Mouse (Mus musculus) liver, embryonic 14.5 days (tissue): Measurements from ENCODE around the gene Mex3a. TPM values are rescaled to one million over a fixed set of nuclear protein-coding genes. Genes with fewer than 3 reads are reported as not detected.

ENCODE experiments used
- ATAC-seq: fragments of 200-750 bp; cut with Nextera tagmentation; 2 replicates; pipeline ENCODE4 v1.8.0; 2017; ENCODE audit warnings: moderate number of reproducible peaks, mild to moderate bottlenecking, moderate library complexity; ENCODE audit not compliant: insufficient read depth
- DNase-seq, 3 experiments: peaks; one replicate each; pipeline ENCODE4 v3.0.0-alpha.2; 2012 to 2013; ENCODE audit warnings: low read depth in 3 of 3, low spot score in 3 of 3
- H3K27ac ChIP-seq: fragments of 300-500 bp; sonication (generic); 2 replicates; pipeline ENCODE4 v1.5.1; 2014; ENCODE audit warnings: moderate library complexity, mild to moderate bottlenecking, control low read depth, inconsistent platforms
- H3K27me3 ChIP-seq: fragments of 300-500 bp; sonication (generic); 2 replicates; pipeline ENCODE4 v1.6.1; 2014; ENCODE audit warnings: mild to moderate bottlenecking, low read length, moderate library complexity; ENCODE audit not compliant: control insufficient read depth, insufficient read depth
- H3K36me3 ChIP-seq: fragments of 300-500 bp; sonication (generic); replicated peaks from 2 replicates; pipeline ENCODE4 v1.6.1; 2014; ENCODE audit warnings: low read depth; ENCODE audit not compliant: control insufficient read depth, insufficient read depth
- H3K4me1 ChIP-seq, 2 experiments: fragments of 200-500 bp in 1 of 2; fragments of 300-500 bp in 1 of 2; sonication (generic) in 1 of 2; replicated peaks; 2 replicates each; pipeline ENCODE4 v1.6.1; 2012 to 2014; ENCODE audit warnings: antibody characterized with exemption in 1 of 2, inconsistent platforms in 1 of 2, low read length in 1 of 2; ENCODE audit not compliant: control insufficient read depth in 2 of 2, insufficient read depth in 2 of 2
- H3K4me2 ChIP-seq: fragments of 300-500 bp; sonication (generic); 2 replicates; pipeline ENCODE4 v1.6.1; 2014; ENCODE audit warnings: low read depth, mild to moderate bottlenecking, control low read depth, moderate library complexity
- H3K4me3 ChIP-seq, 2 experiments: fragments of 200-500 bp in 1 of 2; fragments of 300-500 bp in 1 of 2; sonication (generic) in 1 of 2; 2 replicates each; pipeline ENCODE4 v1.5.1; 2012 to 2014; ENCODE audit warnings: low read depth in 2 of 2, low read length in 2 of 2, mild to moderate bottlenecking in 2 of 2, control low read depth in 1 of 2, inconsistent platforms in 1 of 2, moderate library complexity in 1 of 2; ENCODE audit not compliant: insufficient read depth in 1 of 2
- H3K9ac ChIP-seq: fragments of 300-500 bp; sonication (generic); replicated peaks from 2 replicates; pipeline ENCODE4 v1.6.1; 2014; ENCODE audit warnings: mild to moderate bottlenecking, control low read depth, moderate library complexity
- H3K9me3 ChIP-seq: fragments of 300-500 bp; sonication (generic); 2 replicates; pipeline ENCODE4 v1.6.1; 2016; ENCODE audit warnings: low read length, mixed read lengths; ENCODE audit not compliant: control insufficient read depth
- CTCF ChIP-seq: IDR thresholded peaks from 2 replicates; pipeline ENCODE4 v1.5.1; 2016; ENCODE audit warnings: antibody characterized with exemption, low read depth, control low read depth
- EP300 ChIP-seq: IDR thresholded peaks from 2 replicates; pipeline ENCODE4 v1.6.1; 2016; ENCODE audit warnings: antibody characterized with exemption, low read depth
- WGBS: fragments of 180-500 bp; shearing (Covaris S2); extraction: QIAGEN DNeasy Blood & Tissue Kit; methylation state at CpG from one replicate; pipeline ENCODE4 v1.1.7; 2014; ENCODE audit not compliant: insufficient replicate concordance; 5-methylcytosine and 5-hydroxymethylcytosine counted together
- polyA plus RNA-seq, 2 experiments: library from polyadenylated mRNA; depleted of rRNA in 1 of 2; stranded (reverse) in 1 of 2; unstranded in 1 of 2; fragments of >200 nt; fragmentation: Nextera tagmentation in 1 of 2; extraction: Ambion mirVana in 1 of 2; gene quantifications; 2 replicates each; pipeline versions ENCODE4 v1.2.1 to v1.2.3; 2012 to 2014

The Mex3a gene
- polyA plus RNA-seq, 2 experiments = 0.74 to 1.1 TPM

GRCm38 (mm10) chr3:88511559-88511958 is 20.6 kb upstream of the Mex3a start:
- DNase-seq (no peak), ATAC-seq (no peak)
- no peaks in the 10 kb centered on the region for H3K9me3 ChIP-seq
- no peak overlapping the region for H3K4me3 ChIP-seq
- no peak for TF ChIP-seq EP300
- TF ChIP-seq CTCF = no peak
- no peak overlapping the region for H3K9ac ChIP-seq
- H3K27ac ChIP-seq = no peak overlapping the region
- H3K36me3 ChIP-seq = no peaks in the 10 kb centered on the region
- no peak overlapping the region for H3K4me2 ChIP-seq
- WGBS = 41% methylated on average over 4 of the region's 4 CpGs
- H3K27me3 ChIP-seq = no peaks in the 10 kb centered on the region
- H3K4me1 ChIP-seq = peaks cover 9 to 35% of the 10 kb centered on the region in 2 experiments

- Histone ChIP-seq H3K4me2 (no peak overlapping the region), H3K4me3 (no peak overlapping the region), H3K27me3 (no peaks in the 10 kb centered on the region), H3K36me3 (no peaks in the 10 kb centered on the region), H3K9ac (no peak overlapping the region), H3K4me1 (peaks cover 9 to 35% of the 10 kb centered on the region in 2 experiments), H3K9me3 (no peaks in the 10 kb centered on the region), H3K27ac (no peak overlapping the region)
- DNase-seq (no peak), ATAC-seq (no peak)
- WGBS = 41% methylated on average over 6 of the region's 6 CpGs
- no peak for TF ChIP-seq EP300
- no peak for TF ChIP-seq CTCF
These were observed 19.9 kb upstream of the Mex3a start for GRCm38 (mm10) chr3:88512141-88512895.

GRCm38 (mm10) chr3:88512896-88513545 is 19.2 kb upstream of the Mex3a start:
- H3K36me3 ChIP-seq = no peaks in the 10 kb centered on the region
- TF ChIP-seq EP300 = no peak
- no peak for TF ChIP-seq CTCF
- DNase-seq = no peak
- 28% methylated on average over 12 of the region's 15 CpGs for WGBS
- H3K4me3 ChIP-seq = no peak overlapping the region
- H3K9ac ChIP-seq = no peak overlapping the region
- ATAC-seq = no peak
- H3K4me2 ChIP-seq = no peak overlapping the region
- H3K27ac ChIP-seq = no peak overlapping the region
- no peaks in the 10 kb centered on the region for H3K27me3 ChIP-seq
- no peaks in the 10 kb centered on the region for H3K9me3 ChIP-seq
- H3K4me1 ChIP-seq = peaks cover 9 to 35% of the 10 kb centered on the region in 2 experiments

- Histone ChIP-seq H3K27me3 (no peaks in the 10 kb centered on the region), H3K4me2 (no peak overlapping the region), H3K4me1 (peaks cover 9 to 35% of the 10 kb centered on the region in 2 experiments), H3K9me3 (no peaks in the 10 kb centered on the region), H3K9ac (no peak overlapping the region), H3K4me3 (no peak overlapping the region), H3K36me3 (no peaks in the 10 kb centered on the region), H3K27ac (no peak overlapping the region)
- no peak for ATAC-seq
- DNase-seq = no peak
- WGBS = 41% methylated on average over 7 of the region's 7 CpGs
- TF ChIP-seq EP300 (no peak), CTCF (no peak)
These were observed 18.6 kb upstream of the Mex3a start for GRCm38 (mm10) chr3:88513546-88514115.
